Mouse (Mus musculus) cortical plate, adult 2 months (tissue): ENCODE data around the gene Artn.

ENCODE experiments used
- CTCF ChIP-seq: fragments of 200-500 bp; IDR thresholded peaks from 2 replicates; pipeline ENCODE4 v1.5.1; 2011; ENCODE audit warnings: mild to moderate bottlenecking, control low read depth, low read length; ENCODE audit not compliant: insufficient read depth; ENCODE audit errors: extremely low read depth
- POLR2A ChIP-seq: fragments of 200-500 bp; IDR thresholded peaks from 2 replicates; pipeline ENCODE4 v1.6.1; 2011; ENCODE audit warnings: mild to moderate bottlenecking, low read length, control low read depth; ENCODE audit not compliant: insufficient read depth; ENCODE audit errors: extremely low read depth

- TF ChIP-seq CTCF (no peak), POLR2A (no peak)
Measured at GRCm38 (mm10) chr4:117923450-117923849, 6.1 kb downstream of the Artn start.
